In the genomic region with DNA sequence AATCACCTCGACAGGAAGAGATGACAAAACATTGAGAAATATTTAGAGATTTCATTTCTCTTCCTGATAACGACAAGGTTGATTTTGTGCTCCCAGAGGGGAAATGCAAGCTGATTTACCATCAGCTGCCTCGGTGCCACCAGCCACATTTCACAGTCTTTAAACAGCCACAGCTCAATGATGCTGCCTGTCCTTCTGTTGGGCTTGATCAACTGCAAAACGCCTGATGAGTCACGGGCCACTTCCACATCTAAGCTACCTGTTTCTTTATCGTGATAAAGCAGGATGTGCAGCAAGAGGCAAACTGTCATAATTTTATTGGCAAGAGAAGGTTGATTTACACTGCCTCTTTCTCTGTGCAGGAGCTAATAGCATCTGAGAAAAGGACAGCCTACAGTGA, we compare ENCODE assay signal across 24 mouse cellular contexts.
DNase-seq lines count a peak whose midpoint lies in the region; ATAC-seq and TF ChIP-seq lines count a peak whose summit lies in the region.
"Had no signal": no experiment of that assay in that cellular context is flagged by ENCODE, and none has a peak within 500 bp of the region (broad histone marks: within the 10 kb centered on the region; RNA-seq: fewer than 3 reads in every experiment).

No protein-coding gene starts in this region.

- H3K4me2 ChIP-seq in midbrain, embryonic 16.5 days (ENCODE audit: low read length): no peak overlapping the region
- H3K4me2 ChIP-seq in midbrain, embryonic 13.5 days (replicated peaks): no peak overlapping the region
- H3K4me2 ChIP-seq: forebrain, embryonic 13.5 days; heart, embryonic 11.5 days; heart, embryonic 15.5 days; hindbrain, embryonic 14.5 days had no signal

- WGBS in midbrain, embryonic 16.5 days: 65% methylated on average over 6 of the region's 6 CpGs
- WGBS in midbrain, embryonic 13.5 days: 75% methylated on average over 6 of the region's 6 CpGs
- 10% methylated on average over 6 of the region's 6 CpGs for WGBS in bone marrow, adult 2 months

- no peak overlapping the region for H3K4me3 ChIP-seq in midbrain, embryonic 16.5 days (ENCODE audit: low read depth, low read length)
- H3K4me3 ChIP-seq in midbrain, embryonic 13.5 days (replicated peaks): no peak overlapping the region
- no peak overlapping the region for H3K4me3 ChIP-seq in bone marrow, adult 2 months (replicated peaks; ENCODE audit: control insufficient read depth, low read depth, low read length)
- H3K4me3 ChIP-seq: embryonic facial prominence, embryonic 10.5 days; forebrain, embryonic 13.5 days; heart, embryonic 15.5 days; hindbrain, embryonic 10.5 days had no signal

- no peak overlapping the region for H3K9ac ChIP-seq in midbrain, embryonic 16.5 days (ENCODE audit: low read depth, low read length)
- H3K9ac ChIP-seq in midbrain, embryonic 13.5 days (replicated peaks): no peak overlapping the region
- H3K9ac ChIP-seq: forebrain, embryonic 13.5 days; forebrain, postnatal 0 days; heart, embryonic 15.5 days; hindbrain, embryonic 14.5 days had no signal

- 0 out of 2 replicates have a peak, but pooled peaks cover 2% of the 10 kb centered on the region for H3K4me1 ChIP-seq in midbrain, embryonic 16.5 days (ENCODE audit: control insufficient read depth, insufficient read depth, low read length)
- 0 out of 2 replicates have a peak, but pooled peaks cover 3% of the 10 kb centered on the region for H3K4me1 ChIP-seq in midbrain, embryonic 13.5 days (replicated peaks)
- H3K4me1 ChIP-seq in bone marrow, adult 2 months (ENCODE audit: control insufficient read depth, insufficient read depth, low read length): no peaks in the 10 kb centered on the region; the same call in 1 of the 2 replicates
- H3K4me1 ChIP-seq: embryonic facial prominence, embryonic 10.5 days; forebrain, embryonic 13.5 days; heart, embryonic 15.5 days; hindbrain, embryonic 10.5 days had no signal

- TF ChIP-seq CTCF in bone marrow, adult 2 months (IDR thresholded peaks at IDR 0.05; ENCODE audit: control insufficient read depth, insufficient read depth, low read length): no peak

- H3K27me3 ChIP-seq in midbrain, embryonic 16.5 days (ENCODE audit: control insufficient read depth, insufficient read depth, low read depth, low read length): no peaks in the 10 kb centered on the region
- no peaks in the 10 kb centered on the region for H3K27me3 ChIP-seq in midbrain, embryonic 13.5 days
- H3K27me3 ChIP-seq: CH12.LX; forebrain, embryonic 13.5 days; heart, embryonic 15.5 days had no signal

- no peaks in the 10 kb centered on the region for H3K9me3 ChIP-seq in midbrain, embryonic 16.5 days (replicated peaks; ENCODE audit: control insufficient read depth, low read length, poor library complexity, severe bottlenecking)
- no peaks in the 10 kb centered on the region for H3K9me3 ChIP-seq in midbrain, embryonic 13.5 days
- H3K9me3 ChIP-seq: embryonic facial prominence, embryonic 10.5 days; forebrain, embryonic 13.5 days; heart, embryonic 15.5 days; hindbrain, embryonic 10.5 days had no signal

- H3K27ac ChIP-seq in midbrain, embryonic 16.5 days (ENCODE audit: low read length): peak overlapping the region; percentile 49; the same call in 1 of the 2 replicates
- H3K27ac ChIP-seq in midbrain, embryonic 13.5 days: no peak overlapping the region
- peak overlapping the region; percentile 15; the same call in 1 of the 2 replicates for H3K27ac ChIP-seq in bone marrow, adult 2 months (ENCODE audit: control insufficient read depth, insufficient read depth, low read depth, low read length, poor library complexity)
- H3K27ac ChIP-seq: embryonic facial prominence, embryonic 10.5 days; forebrain, embryonic 13.5 days; heart, embryonic 15.5 days; hindbrain, embryonic 10.5 days; hindbrain, embryonic 14.5 days had no signal

- H3K36me3 ChIP-seq in midbrain, embryonic 16.5 days (ENCODE audit: control insufficient read depth, insufficient read depth, low read length): no peaks in the 10 kb centered on the region
- H3K36me3 ChIP-seq in midbrain, embryonic 13.5 days: no peaks in the 10 kb centered on the region
- H3K36me3 ChIP-seq: embryonic facial prominence, embryonic 10.5 days; heart, embryonic 15.5 days; hindbrain, embryonic 10.5 days had no signal

- TF ChIP-seq POLR2A in bone marrow, adult 2 months (IDR thresholded peaks at IDR 0.05; ENCODE audit: borderline replicate concordance, control insufficient read depth, low read depth, low read length): no peak

- ATAC-seq in midbrain, embryonic 16.5 days: no peak
- no peak for ATAC-seq in midbrain, embryonic 13.5 days
- ATAC-seq in hematopoietic stem cell, adult 5-6 weeks (replicated peaks in 1 of 2; ENCODE audit: insufficient read depth in 1 of 2, low FRiP score in 2 of 2, low TSS enrichment in 1 of 2, low read depth in 1 of 2, poor library complexity in 2 of 2, severe bottlenecking in 2 of 2): peak; percentile 27 to 81
- ATAC-seq: forebrain, embryonic 13.5 days; forebrain, postnatal 0 days had no signal

- peak; percentile 96 for DNase-seq in 416B (ENCODE audit: low read depth)
- no peak for DNase-seq in cerebellum, postnatal 14 days
- no peak for DNase-seq in left cerebral cortex, adult 18-20 months (ENCODE audit: low spot score in 2 of 2)
- DNase-seq in heart, adult 8-10 months (ENCODE audit: low spot score): no peak
- DNase-seq: adrenal gland, adult 8-10 months; adrenal gland, postnatal 36 days; cerebellum, adult 11-12 months; cerebellum, adult 9-10 months; cerebellum, postnatal 36 days; forebrain, postnatal 0 days; gastrocnemius, postnatal 36 days; heart, adult 18-20 months; heart, postnatal 14 days had no signal

Comparison
In these comparisons a context has a peak if more than half of its experiments do, and no peak if none do; other contexts are left out.
1. ATAC-seq: peak in hematopoietic stem cell, adult 5-6 weeks (2 of 2); none in midbrain, embryonic 16.5 days (single experiment) and midbrain, embryonic 13.5 days (single experiment).